ENCODE assay signal across 8 mouse cellular contexts in genomic region chr8:117258576-117259040, GRCm38 (mm10). TPM values are rescaled to one million over a fixed set of nuclear protein-coding genes. Genes with fewer than 3 reads are reported as not detected.
A peak's percentile ranks its signal among the peaks of the same experiment; 100 is the strongest.
DNase-seq lines count a peak whose midpoint lies in the region; ATAC-seq lines count a peak whose summit lies in the region.

No protein-coding gene starts in this region.

- ATAC-seq in lung, embryonic 15.5 days (ENCODE audit: borderline replicate concordance, extremely low read depth, low FRiP score, low TSS enrichment): no peak
- no peak for ATAC-seq in embryonic facial prominence, embryonic 14.5 days (ENCODE audit: low read depth)
- no peak for ATAC-seq in kidney, embryonic 14.5 days (ENCODE audit: low FRiP score, low TSS enrichment)
- no peak for ATAC-seq in neural tube, embryonic 13.5 days (ENCODE audit: low read depth)
- ATAC-seq in inflammation-experienced regulatory T-cells, adult 6 months: no peak

- DNase-seq in lung, adult 18-20 months: no peak
- DNase-seq in embryonic facial prominence, embryonic 14.5 days (ENCODE audit: low spot score): no peak
- no peak for DNase-seq in retina, embryonic 14.5 days (ENCODE audit: low spot score)
- DNase-seq in urinary bladder, postnatal 14 days (ENCODE audit: low spot score): no peak

- H3K4me2 ChIP-seq in lung, embryonic 15.5 days: peak overlapping the region; percentile 73
- H3K4me2 ChIP-seq in embryonic facial prominence, embryonic 14.5 days (ENCODE audit: low read depth, low read length): peak overlapping the region; percentile 87
- peak overlapping the region; percentile 89 for H3K4me2 ChIP-seq in kidney, embryonic 14.5 days (replicated peaks; ENCODE audit: low read depth, low read length)
- H3K4me2 ChIP-seq in neural tube, embryonic 13.5 days: peak overlapping the region; percentile 89

- no peaks in the 10 kb centered on the region for H3K27me3 ChIP-seq in lung, embryonic 15.5 days
- no peaks in the 10 kb centered on the region for H3K27me3 ChIP-seq in embryonic facial prominence, embryonic 14.5 days (replicated peaks; ENCODE audit: control insufficient read depth, insufficient read depth, low read length)
- H3K27me3 ChIP-seq in kidney, embryonic 14.5 days (ENCODE audit: control insufficient read depth, insufficient read depth, low read length): no peaks in the 10 kb centered on the region
- no peaks in the 10 kb centered on the region for H3K27me3 ChIP-seq in neural tube, embryonic 13.5 days

- H3K4me1 ChIP-seq in lung, embryonic 15.5 days: peaks cover 53% of the 10 kb centered on the region
- peaks cover 40% of the 10 kb centered on the region for H3K4me1 ChIP-seq in embryonic facial prominence, embryonic 14.5 days (ENCODE audit: control insufficient read depth, insufficient read depth, low read length)
- H3K4me1 ChIP-seq in kidney, embryonic 14.5 days (ENCODE audit: control insufficient read depth, insufficient read depth, low read length): peaks cover 38% of the 10 kb centered on the region
- peaks cover 59% of the 10 kb centered on the region for H3K4me1 ChIP-seq in neural tube, embryonic 13.5 days (replicated peaks)

- peak overlapping the region; percentile 65 for H3K27ac ChIP-seq in lung, embryonic 15.5 days
- peak overlapping the region; percentile 91 for H3K27ac ChIP-seq in embryonic facial prominence, embryonic 14.5 days (replicated peaks; ENCODE audit: low read depth, low read length)
- H3K27ac ChIP-seq in kidney, embryonic 14.5 days (ENCODE audit: low read depth, low read length): peak overlapping the region; percentile 55
- peak overlapping the region; percentile 97 for H3K27ac ChIP-seq in neural tube, embryonic 13.5 days (replicated peaks)

- H3K36me3 ChIP-seq in lung, embryonic 15.5 days: no peaks in the 10 kb centered on the region
- H3K36me3 ChIP-seq in embryonic facial prominence, embryonic 14.5 days (ENCODE audit: control insufficient read depth, insufficient read depth, low read length): no peaks in the 10 kb centered on the region
- H3K36me3 ChIP-seq in kidney, embryonic 14.5 days (ENCODE audit: control insufficient read depth, insufficient read depth, low read length): no peaks in the 10 kb centered on the region
- H3K36me3 ChIP-seq in neural tube, embryonic 13.5 days: no peaks in the 10 kb centered on the region

- peak overlapping the region; percentile 87 for H3K4me3 ChIP-seq in lung, embryonic 15.5 days
- H3K4me3 ChIP-seq in embryonic facial prominence, embryonic 14.5 days (ENCODE audit: low read depth, low read length): peak overlapping the region; percentile 88
- peak overlapping the region; percentile 80 for H3K4me3 ChIP-seq in kidney, embryonic 14.5 days (ENCODE audit: low read length)
- peak overlapping the region; percentile 89 for H3K4me3 ChIP-seq in neural tube, embryonic 13.5 days

- WGBS in lung, embryonic 15.5 days: 24% methylated on average over 6 of the region's 6 CpGs
- 27% methylated on average over 6 of the region's 6 CpGs for WGBS in embryonic facial prominence, embryonic 14.5 days
- WGBS in kidney, embryonic 14.5 days: 39% methylated on average over 6 of the region's 6 CpGs
- 25% methylated on average over 6 of the region's 6 CpGs for WGBS in neural tube, embryonic 13.5 days

- peak overlapping the region; percentile 87 for H3K9ac ChIP-seq in lung, embryonic 15.5 days
- H3K9ac ChIP-seq in embryonic facial prominence, embryonic 14.5 days (ENCODE audit: low read depth, low read length): peak overlapping the region; percentile 91
- peak overlapping the region; percentile 95 for H3K9ac ChIP-seq in kidney, embryonic 14.5 days (ENCODE audit: low read depth, low read length)
- peak overlapping the region; percentile 98 for H3K9ac ChIP-seq in neural tube, embryonic 13.5 days

- H3K9me3 ChIP-seq in lung, embryonic 15.5 days: no peaks in the 10 kb centered on the region
- no peaks in the 10 kb centered on the region for H3K9me3 ChIP-seq in embryonic facial prominence, embryonic 14.5 days (ENCODE audit: control insufficient read depth, low read length)
- no peaks in the 10 kb centered on the region for H3K9me3 ChIP-seq in kidney, embryonic 14.5 days (ENCODE audit: control insufficient read depth, low read length)
- H3K9me3 ChIP-seq in neural tube, embryonic 13.5 days: no peaks in the 10 kb centered on the region

RNA-seq across cellular contexts. Expression of gene Cmip, which starts 1.7 kb away (rescaled TPM):
- 18.8 and 21.7 TPM in 2 replicates for polyA plus RNA-seq in lung, embryonic 15.5 days (2015; fragmentation: Nextera tagmentation; extraction: Ambion mirVana)
- 27.0 and 27.7 TPM in 2 replicates for polyA plus RNA-seq in embryonic facial prominence, embryonic 14.5 days (2014; fragmentation: Nextera tagmentation; extraction: Ambion mirVana)
- polyA plus RNA-seq in kidney, embryonic 14.5 days (2014; fragmentation: Nextera tagmentation; extraction: Ambion mirVana): 22.9 and 23.7 TPM in 2 replicates
- polyA plus RNA-seq in neural tube, embryonic 13.5 days (2015; fragmentation: Nextera tagmentation; extraction: Ambion mirVana): 106 and 115 TPM in 2 replicates
- 10 to 100 TPM; 23.9 to 28.7 (median 25.5) TPM for polyA plus RNA-seq in inflammation-experienced regulatory T-cells, adult 6 months (2017; shearing (Covaris generic))
